Mouse (Mus musculus) forebrain, embryonic 14.5 days (tissue): ENCODE data around the gene Gm10097. TPM values are rescaled to one million over a fixed set of nuclear protein-coding genes. Genes with fewer than 3 reads are reported as not detected.
A peak's percentile ranks its signal among the peaks of the same experiment; 100 is the strongest.

Experiments used
- ATAC-seq: fragments of 200-750 bp; cut with Nextera tagmentation; 2 replicates; pipeline ENCODE4 v1.8.0; 2017; ENCODE audit warnings: mild to moderate bottlenecking, moderate library complexity
- DNase-seq: peaks from one replicate; pipeline ENCODE4 v3.0.0-alpha.2; 2015; ENCODE audit warnings: low spot score
- H3K27ac ChIP-seq: fragments of 300-500 bp; sonication (generic); 2 replicates; pipeline ENCODE4 v1.5.1; 2014; ENCODE audit warnings: low read depth, mild to moderate bottlenecking, control low read depth, low read length, moderate library complexity
- H3K27me3 ChIP-seq: fragments of 300-500 bp; sonication (generic); replicated peaks from 2 replicates; pipeline ENCODE4 v1.6.1; 2014; ENCODE audit warnings: low read length, control low read depth, mixed read lengths; ENCODE audit not compliant: control insufficient read depth, insufficient read depth
- H3K36me3 ChIP-seq: fragments of 300-500 bp; sonication (generic); 2 replicates; pipeline ENCODE4 v1.6.1; 2014; ENCODE audit warnings: low read length, control low read depth; ENCODE audit not compliant: control insufficient read depth, insufficient read depth
- H3K4me1 ChIP-seq: fragments of 300-500 bp; sonication (generic); 2 replicates; pipeline ENCODE4 v1.6.1; 2014; ENCODE audit warnings: antibody characterized with exemption, low read length, control low read depth; ENCODE audit not compliant: control insufficient read depth, insufficient read depth
- H3K4me2 ChIP-seq: fragments of 300-500 bp; sonication (generic); 2 replicates; pipeline ENCODE4 v1.6.1; 2014; ENCODE audit warnings: mild to moderate bottlenecking, control low read depth, low read length
- H3K4me3 ChIP-seq: fragments of 300-500 bp; sonication (generic); 2 replicates; pipeline ENCODE4 v1.5.1; 2014; ENCODE audit warnings: low read depth, low read length, control low read depth
- H3K9ac ChIP-seq: fragments of 300-500 bp; sonication (generic); 2 replicates; pipeline ENCODE4 v1.6.1; 2014; ENCODE audit warnings: mild to moderate bottlenecking, low read length, control low read depth, moderate library complexity
- H3K9me3 ChIP-seq: fragments of 300-500 bp; sonication (generic); replicated peaks from 2 replicates; pipeline ENCODE4 v1.6.1; 2016; ENCODE audit warnings: low read length, control low read depth, mixed read lengths; ENCODE audit not compliant: control insufficient read depth
- WGBS: fragments of 180-500 bp; shearing (Covaris S2); extraction: QIAGEN DNeasy Blood & Tissue Kit; methylation state at CpG from one replicate; pipeline ENCODE4 v1.1.7; 2014; 5-methylcytosine and 5-hydroxymethylcytosine counted together
- polyA plus RNA-seq: library from polyadenylated mRNA; unstranded; fragments of >200 nt; fragmentation: Nextera tagmentation; extraction: Ambion mirVana; gene quantifications from 2 replicates; pipeline ENCODE4 v1.2.1, GENCODE M21; 2014

The Gm10097 gene
- polyA plus RNA-seq, 1 experiment from 2014 or later, result not detected

DNA sequence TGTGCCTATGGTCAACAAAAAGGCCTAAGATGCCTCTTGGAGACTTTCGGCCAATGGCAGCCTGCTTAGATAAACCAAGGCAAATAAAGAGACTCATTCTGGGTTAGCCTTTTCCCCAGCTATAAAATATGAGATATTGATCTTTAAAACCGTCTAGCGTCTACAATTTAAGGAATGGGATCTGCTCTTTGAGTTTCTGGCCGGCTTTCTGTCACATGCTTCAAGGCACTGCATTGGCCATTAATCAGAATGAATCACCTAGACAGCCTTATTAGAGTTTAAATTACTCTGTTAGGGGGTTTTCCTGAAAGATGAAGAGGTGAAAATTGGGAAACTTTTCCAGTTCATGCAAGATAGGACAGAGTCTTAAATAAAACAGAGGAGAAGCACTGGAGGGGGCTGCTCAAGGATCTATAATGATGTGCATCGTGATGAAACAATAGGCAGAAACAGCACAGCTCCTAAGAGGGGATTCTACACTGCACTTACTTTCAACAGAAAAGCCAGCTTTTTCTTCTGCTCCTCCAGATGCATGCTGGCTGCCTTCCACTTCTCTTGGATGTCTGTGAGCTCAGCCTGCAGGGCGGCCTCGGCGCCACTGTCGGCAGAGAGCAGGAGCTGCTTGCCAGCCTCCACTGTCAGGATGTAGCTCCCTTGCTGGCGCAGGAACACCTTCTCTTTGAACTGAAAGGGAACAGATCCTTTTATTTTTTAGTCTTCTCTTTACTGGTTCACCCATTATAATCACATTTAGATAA, 28.2 kb downstream of the Gm10097 start:
- Histone ChIP-seq H3K4me3 (no peak overlapping the region), H3K36me3 (no peaks in the 10 kb centered on the region), H3K27ac (no peak overlapping the region), H3K9ac (no peak overlapping the region), H3K4me2 (no peak overlapping the region), H3K9me3 (no peaks in the 10 kb centered on the region), H3K27me3 (no peaks in the 10 kb centered on the region), H3K4me1 (no peaks in the 10 kb centered on the region)
- DNase-seq, result peak; percentile 20
- 68% methylated on average over 10 of the region's 10 CpGs for WGBS
- no peak for ATAC-seq

GRCm38 (mm10) chr10:5097754-5098137, 28.8 kb downstream of the Gm10097 start:
- 77% methylated on average over 2 of the region's 2 CpGs for WGBS
- no peak for DNase-seq
- no peak overlapping the region for H3K9ac ChIP-seq
- no peaks in the 10 kb centered on the region for H3K36me3 ChIP-seq
- ATAC-seq, result no peak
- no peaks in the 10 kb centered on the region for H3K4me1 ChIP-seq
- H3K27ac ChIP-seq, result no peak overlapping the region
- H3K9me3 ChIP-seq, result no peaks in the 10 kb centered on the region
- no peak overlapping the region for H3K4me3 ChIP-seq
- no peaks in the 10 kb centered on the region for H3K27me3 ChIP-seq
- H3K4me2 ChIP-seq, result no peak overlapping the region

GRCm38 (mm10) chr10:5110773-5111172, 41.8 kb downstream of the Gm10097 start:
- Histone ChIP-seq H3K36me3 (no peaks in the 10 kb centered on the region), H3K9me3 (no peaks in the 10 kb centered on the region), H3K4me3 (no peak overlapping the region), H3K4me1 (no peaks in the 10 kb centered on the region), H3K9ac (no peak overlapping the region), H3K4me2 (no peak overlapping the region), H3K27ac (no peak overlapping the region), H3K27me3 (no peaks in the 10 kb centered on the region)
- ATAC-seq (no peak), DNase-seq (no peak)
- WGBS, result 90% methylated on average over 5 of the region's 5 CpGs

DNA sequence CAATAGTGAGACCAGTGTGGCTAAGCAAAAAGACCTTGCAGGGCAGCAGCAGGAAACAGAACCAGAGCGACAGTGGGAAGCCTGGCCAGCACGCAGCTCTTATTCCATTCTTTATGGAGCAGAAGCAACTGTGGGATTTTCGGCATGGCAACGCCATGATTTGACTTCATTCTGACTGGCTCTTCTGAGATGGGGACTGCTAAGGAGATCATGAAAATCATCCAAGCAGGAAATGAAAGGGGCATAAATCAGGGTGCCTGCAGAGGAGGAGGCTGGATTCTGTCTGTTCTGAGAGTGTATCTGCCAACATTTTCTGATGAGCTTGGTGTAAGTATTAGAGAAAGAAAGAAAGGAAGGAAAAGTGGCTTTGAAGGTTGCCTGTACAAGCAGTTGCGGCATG, 47.2 kb downstream of the Gm10097 start:
- ATAC-seq (no peak), DNase-seq (no peak)
- no peak overlapping the region for H3K9ac ChIP-seq
- no peaks in the 10 kb centered on the region for H3K4me1 ChIP-seq
- no peak overlapping the region for H3K4me2 ChIP-seq
- no peak overlapping the region for H3K27ac ChIP-seq
- H3K27me3 ChIP-seq, result no peaks in the 10 kb centered on the region
- 90% methylated on average over 5 of the region's 5 CpGs for WGBS
- H3K36me3 ChIP-seq, result no peaks in the 10 kb centered on the region
- H3K9me3 ChIP-seq, result no peaks in the 10 kb centered on the region
- H3K4me3 ChIP-seq, result no peak overlapping the region

DNA sequence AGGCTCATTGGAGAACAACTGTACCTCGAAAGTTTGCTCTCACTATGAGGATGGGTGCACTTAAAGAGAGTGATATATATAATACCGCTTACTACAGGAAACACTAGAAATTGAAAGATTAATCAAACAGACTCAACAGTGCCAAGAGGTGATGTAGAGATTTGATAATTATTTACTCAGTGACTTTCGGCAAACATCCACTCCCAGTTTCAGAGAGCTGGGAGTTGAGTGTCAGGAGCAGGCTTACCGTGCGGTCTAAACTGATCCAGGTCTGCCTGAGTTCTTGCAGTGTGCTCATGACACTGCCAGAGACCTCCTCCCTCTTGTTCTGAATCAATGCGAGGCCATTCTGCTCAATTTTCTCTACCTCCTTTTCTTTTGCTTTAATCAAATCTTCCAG, 47.7 kb downstream of the Gm10097 start:
- no peaks in the 10 kb centered on the region for H3K36me3 ChIP-seq
- DNase-seq (no peak), ATAC-seq (no peak)
- H3K9me3 ChIP-seq, result no peaks in the 10 kb centered on the region
- H3K27me3 ChIP-seq, result no peaks in the 10 kb centered on the region
- WGBS, result 91% methylated on average over 6 of the region's 6 CpGs
- H3K27ac ChIP-seq, result no peak overlapping the region
- no peaks in the 10 kb centered on the region for H3K4me1 ChIP-seq
- no peak overlapping the region for H3K4me2 ChIP-seq
- no peak overlapping the region for H3K9ac ChIP-seq
- H3K4me3 ChIP-seq, result no peak overlapping the region
